Mouse (Mus musculus) MEL (cell line): Measurements from ENCODE around the gene Pi16. TPM values are rescaled to one million over a fixed set of nuclear protein-coding genes. Genes with fewer than 3 reads are reported as not detected.

Source experiments
- DNase-seq: peaks from one replicate; pipeline ENCODE4 v3.0.0; 2011; ENCODE audit warnings: low read depth, low spot score
- H3K27ac ChIP-seq: 2 replicates; pipeline ENCODE4 v1.5.1; 2012; ENCODE audit warnings: low read depth, mild to moderate bottlenecking, control low read depth, low read length, moderate library complexity; ENCODE audit not compliant: control insufficient read depth
- H3K27me3 ChIP-seq, 2 experiments: fragments of 150-350 bp in 1 of 2; sonication (generic) in 1 of 2; 2 replicates each; pipeline ENCODE4 v1.6.1; 2012; ENCODE audit warnings: low read length in 2 of 2, mild to moderate bottlenecking in 2 of 2, improper control_type of control experiment in 1 of 2, moderate library complexity in 1 of 2; ENCODE audit not compliant: insufficient read depth in 2 of 2, control insufficient read depth in 1 of 2
- H3K36me3 ChIP-seq, 2 experiments: 2 replicates each; pipeline ENCODE4 v1.6.1; 2012 to 2014; ENCODE audit warnings: low read length in 2 of 2, improper control_type of control experiment in 1 of 2, inconsistent platforms in 1 of 2, mild to moderate bottlenecking in 1 of 2; ENCODE audit not compliant: insufficient read depth in 2 of 2, control insufficient read depth in 1 of 2
- H3K4me1 ChIP-seq, 2 experiments: fragments of 150-350 bp in 1 of 2; sonication (generic) in 1 of 2; 2 replicates each; pipeline ENCODE4 v1.6.1; 2012; ENCODE audit warnings: low read length in 2 of 2, improper control_type of control experiment in 1 of 2, mild to moderate bottlenecking in 1 of 2; ENCODE audit not compliant: insufficient read depth in 2 of 2, control insufficient read depth in 1 of 2
- H3K4me3 ChIP-seq, 2 experiments: fragments of 150-350 bp in 1 of 2; sonication (generic) in 1 of 2; 2 replicates each; pipeline ENCODE4 v1.5.1; 2012; ENCODE audit warnings: low read depth in 2 of 2, low read length in 2 of 2, mild to moderate bottlenecking in 2 of 2, moderate library complexity in 2 of 2, control low read depth in 1 of 2, improper control_type of control experiment in 1 of 2; ENCODE audit not compliant: control insufficient read depth in 1 of 2, insufficient read depth in 1 of 2
- H3K79me2 ChIP-seq: 2 replicates; pipeline ENCODE4 v1.6.1; 2012; ENCODE audit warnings: mild to moderate bottlenecking, low read length, moderate library complexity; ENCODE audit not compliant: control insufficient read depth, poor library complexity, insufficient read depth
- H3K9ac ChIP-seq: 2 replicates; pipeline ENCODE4 v1.6.1; 2012; ENCODE audit warnings: low read depth, mild to moderate bottlenecking, control low read depth, low read length, moderate library complexity; ENCODE audit not compliant: control insufficient read depth, poor library complexity, severe bottlenecking
- H3K9me3 ChIP-seq: fragments of 150-350 bp; sonication (generic); replicated peaks from 2 replicates; pipeline ENCODE4 v1.6.1; 2012; ENCODE audit warnings: mild to moderate bottlenecking, low read length, improper control_type of control experiment, moderate library complexity; ENCODE audit not compliant: insufficient read depth
- CHD1 ChIP-seq: IDR thresholded peaks from 2 replicates; pipeline ENCODE4 v1.6.1; 2012; ENCODE audit warnings: low read depth, mild to moderate bottlenecking, inconsistent platforms, low read length, improper control_type of control experiment
- CTCF ChIP-seq, 3 experiments: IDR thresholded peaks in 2 of 3; conservative IDR thresholded peaks in 1 of 3; 2 replicates each; pipeline ENCODE4 v1.5.1; 2011 to 2012; ENCODE audit warnings: low read length in 3 of 3, low read depth in 2 of 3, mild to moderate bottlenecking in 2 of 3, improper control_type of control experiment in 1 of 3, inconsistent platforms in 1 of 3, mixed read lengths in 1 of 3, moderate library complexity in 1 of 3; ENCODE audit not compliant: control insufficient read depth in 1 of 3, insufficient read depth in 1 of 3, poor library complexity in 1 of 3, severe bottlenecking in 1 of 3
- E2F4 ChIP-seq: IDR thresholded peaks from 2 replicates; pipeline ENCODE4 v1.6.1; 2011; ENCODE audit warnings: low read depth, low read length, improper control_type of control experiment, borderline replicate concordance
- ELF1 ChIP-seq: IDR thresholded peaks from 2 replicates; pipeline ENCODE4 v1.6.1; 2014; ENCODE audit warnings: low read depth, mild to moderate bottlenecking, inconsistent platforms, low read length, improper control_type of control experiment, moderate library complexity
- EP300 ChIP-seq, 2 experiments: IDR thresholded peaks; 2 replicates each; pipeline ENCODE4 v1.6.1; 2011; ENCODE audit warnings: improper control_type of control experiment in 2 of 2, low read length in 2 of 2, low read depth in 1 of 2, mild to moderate bottlenecking in 1 of 2
- ETS1 ChIP-seq: IDR thresholded peaks from 2 replicates; pipeline ENCODE4 v1.6.1; 2012; ENCODE audit warnings: low read depth, mild to moderate bottlenecking, inconsistent platforms, low read length, improper control_type of control experiment, moderate library complexity
- GATA1 ChIP-seq: IDR thresholded peaks from 2 replicates; pipeline ENCODE4 v1.6.1; 2011; ENCODE audit warnings: low read depth, low read length, improper control_type of control experiment
- KAT2A ChIP-seq: conservative IDR thresholded peaks from 2 replicates; pipeline ENCODE4 v1.6.1; 2012; ENCODE audit warnings: low read depth, low read length, improper control_type of control experiment, inconsistent platforms
- MAX ChIP-seq: IDR thresholded peaks from 2 replicates; pipeline ENCODE4 v1.6.1; 2011; ENCODE audit warnings: low read length, improper control_type of control experiment
- MAZ ChIP-seq: IDR thresholded peaks from 2 replicates; pipeline ENCODE4 v1.6.1; 2012; ENCODE audit warnings: low read depth, mild to moderate bottlenecking, inconsistent platforms, low read length, improper control_type of control experiment
- MYC ChIP-seq: IDR thresholded peaks from 2 replicates; pipeline ENCODE4 v1.6.1; 2011; ENCODE audit warnings: low read depth, mild to moderate bottlenecking, low read length, improper control_type of control experiment, moderate library complexity
- NELFE ChIP-seq: IDR thresholded peaks from 2 replicates; pipeline ENCODE4 v1.6.1; 2011; ENCODE audit warnings: low read depth, low read length, improper control_type of control experiment
- NRF1 ChIP-seq: IDR thresholded peaks from 2 replicates; pipeline ENCODE4 v1.6.1; 2014; ENCODE audit warnings: low read depth, mild to moderate bottlenecking, inconsistent platforms, low read length, improper control_type of control experiment, moderate library complexity; ENCODE audit not compliant: poor library complexity, insufficient read depth, severe bottlenecking
- POLR2A ChIP-seq, 2 experiments: IDR thresholded peaks; 2 replicates each; pipeline ENCODE4 v1.6.1; 2011 to 2012; ENCODE audit warnings: low read length in 2 of 2, mild to moderate bottlenecking in 2 of 2, control low read depth in 1 of 2, improper control_type of control experiment in 1 of 2, low read depth in 1 of 2, moderate library complexity in 1 of 2; ENCODE audit not compliant: control insufficient read depth in 1 of 2, insufficient read depth in 1 of 2, poor library complexity in 1 of 2
- POLR2AphosphoS2 ChIP-seq: IDR thresholded peaks from 2 replicates; pipeline ENCODE4 v1.6.1; 2011; ENCODE audit warnings: low read length, improper control_type of control experiment
- POLR2AphosphoS5 ChIP-seq: IDR thresholded peaks from 2 replicates; pipeline ENCODE4 v1.6.1; 2012; ENCODE audit warnings: low read depth, borderline replicate concordance, mild to moderate bottlenecking, inconsistent platforms, low read length, moderate library complexity, mixed read lengths
- RCOR1 ChIP-seq: IDR thresholded peaks from 2 replicates; pipeline ENCODE4 v1.6.1; 2012; ENCODE audit warnings: low read depth, mild to moderate bottlenecking, inconsistent platforms, low read length, improper control_type of control experiment
- SIN3A ChIP-seq: IDR thresholded peaks from 2 replicates; pipeline ENCODE4 v1.6.1; 2012; ENCODE audit warnings: low read length, improper control_type of control experiment, inconsistent platforms
- TAL1 ChIP-seq: IDR thresholded peaks from 2 replicates; pipeline ENCODE4 v1.6.1; 2012; ENCODE audit warnings: mild to moderate bottlenecking, inconsistent platforms, low read length, moderate library complexity, mixed read lengths
- TBP ChIP-seq: IDR thresholded peaks from 2 replicates; pipeline ENCODE4 v1.8.0; 2011; ENCODE audit warnings: low read depth, low read length, improper control_type of control experiment
- TCF12 ChIP-seq: IDR thresholded peaks from 2 replicates; pipeline ENCODE4 v1.6.1; 2014; ENCODE audit warnings: low read depth, mild to moderate bottlenecking, inconsistent platforms, low read length, improper control_type of control experiment, moderate library complexity
- UBTF ChIP-seq: IDR thresholded peaks from 2 replicates; pipeline ENCODE4 v1.6.1; 2012; ENCODE audit warnings: low read depth, mild to moderate bottlenecking, inconsistent platforms, low read length, improper control_type of control experiment, moderate library complexity, borderline replicate concordance; ENCODE audit not compliant: insufficient read depth
- USF1 ChIP-seq: IDR thresholded peaks from 2 replicates; pipeline ENCODE4 v1.6.1; 2014; ENCODE audit warnings: low read depth, mild to moderate bottlenecking, inconsistent platforms, low read length, improper control_type of control experiment, moderate library complexity
- polyA plus RNA-seq, 2 experiments: library from polyadenylated mRNA; stranded (reverse) in 1 of 2; unstranded in 1 of 2; fragments of >175 nt in 1 of 2; fragments of >200 nt in 1 of 2; gene quantifications; 2 replicates each; pipeline versions ENCODE4 v1.2.1 to v1.2.4; 2012; ENCODE audit warnings: low replicate concordance in 2 of 2, low read depth in 1 of 2; ENCODE audit not compliant: insufficient read length in 2 of 2, insufficient read depth in 1 of 2, missing spikeins in 1 of 2
- total RNA-seq: library from RNA; depleted of rRNA; stranded (reverse); fragments of 300-350 nt; gene quantifications from 2 replicates; pipeline ENCODE4 v1.2.3, GENCODE M21; 2012

Pi16 gene
- total and polyA plus RNA-seq, 3 experiments, result 0.08 to 0.42 TPM; not detected in 1

DNA sequence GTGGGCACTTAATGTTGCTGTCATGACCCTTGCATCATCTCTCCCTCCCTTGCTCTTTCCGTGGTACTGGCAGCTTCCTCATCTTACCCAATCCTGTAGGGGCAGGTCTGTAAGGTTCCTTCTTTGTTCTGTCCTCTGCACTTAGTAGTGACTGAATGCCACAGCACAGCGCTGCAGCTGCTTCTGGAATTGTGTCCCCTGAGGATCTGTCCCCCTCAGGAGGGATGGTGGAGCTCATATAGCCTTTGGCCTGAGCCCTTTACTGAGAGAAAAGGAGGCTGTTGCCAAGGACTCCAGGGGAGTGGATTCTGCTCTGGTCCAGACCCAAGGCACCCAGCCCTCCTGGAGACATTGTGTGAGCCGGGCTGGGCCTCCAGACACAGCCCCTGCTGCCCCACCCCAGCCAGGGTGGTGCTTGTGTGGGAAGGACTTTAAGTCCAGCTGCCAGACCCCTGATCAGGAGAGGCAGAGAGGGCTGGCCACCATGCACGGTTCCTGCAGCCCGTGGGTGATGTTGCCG is 1.3 kb downstream of the Pi16 start:
- H3K36me3 ChIP-seq, result peaks cover 0 to 23% of the 10 kb centered on the region in 2 experiments; a peak in 2 of 4 replicates
- no peaks in the 10 kb centered on the region for H3K9me3 ChIP-seq
- peak overlapping the region; percentile 20; the same call in 1 of the 2 replicates for H3K9ac ChIP-seq
- H3K4me1 ChIP-seq, result peaks cover 7 to 32% of the 10 kb centered on the region in 2 experiments; a peak in 3 of 4 replicates
- DNase-seq, result peak; percentile 67
- H3K79me2 ChIP-seq, result no peaks in the 10 kb centered on the region
- no peaks in the 10 kb centered on the region for H3K27me3 ChIP-seq
- TF ChIP-seq ELF1, result peak; percentile 19; the same call in 1 of the 2 replicates
- no peak for TF ChIP-seq USF1
- no peak for TF ChIP-seq POLR2A (IDR thresholded peaks at IDR 0.05; ENCODE audit: control insufficient read depth in 1 of 2, insufficient read depth in 1 of 2, low read depth in 1 of 2, low read length in 2 of 2, poor library complexity in 1 of 2)
- no peak for TF ChIP-seq MAZ
- H3K4me3 ChIP-seq, result no peak overlapping the region; a peak in 1 of 4 replicates
- peak overlapping the region; percentile 5; the same call in 1 of the 2 replicates for H3K27ac ChIP-seq

- Histone ChIP-seq H3K36me3 (peaks cover 0 to 27% of the 10 kb centered on the region in 2 experiments; a peak in 2 of 4 replicates), H3K9me3 (no peaks in the 10 kb centered on the region), H3K4me3 (no peak overlapping the region; a peak in 1 of 4 replicates), H3K9ac (peak overlapping the region; percentile 15), H3K27me3 (no peaks in the 10 kb centered on the region), H3K4me1 (peaks cover 9 to 36% of the 10 kb centered on the region in 2 experiments; a peak in 3 of 4 replicates), H3K79me2 (no peaks in the 10 kb centered on the region), H3K27ac (peak overlapping the region; percentile 25)
- TF ChIP-seq POLR2AphosphoS5 (no peak), TCF12 (no peak), TAL1 (no peak), TBP (no peak)
- no peak for DNase-seq
Measured at GRCm38 (mm10) chr17:29319476-29319875, 2.0 kb downstream of the Pi16 start.

GRCm38 (mm10) chr17:29319881-29320639 is 2.6 kb downstream of the Pi16 start:
- no peaks in the 10 kb centered on the region for H3K79me2 ChIP-seq
- no peaks in the 10 kb centered on the region for H3K9me3 ChIP-seq
- H3K4me3 ChIP-seq, result no peak overlapping the region
- H3K9ac ChIP-seq, result no peak overlapping the region
- peak; percentile 60 for DNase-seq
- peak overlapping the region; percentile 25 for H3K27ac ChIP-seq
- TF ChIP-seq SIN3A (0 out of 2 replicates have a peak, but pooled peaks have one; percentile 24), POLR2AphosphoS2 (no peak), USF1 (no peak), MAZ (0 out of 2 replicates have a peak, but pooled peaks have one; percentile 40), TAL1 (peak; percentile 77), MAX (peak; percentile 26; the same call in 1 of the 2 replicates), GATA1 (peak; percentile 92), EP300 (IDR thresholded peaks at IDR 0.05; ENCODE audit: low read depth in 1 of 2, low read length in 2 of 2) (peak; percentile 80 to 85), E2F4 (no peak), ELF1 (no peak), TCF12 (peak; percentile 87), CTCF (IDR thresholded peaks at IDR 0.05 in 2 of 3, conservative IDR thresholded peaks at IDR 0.05 in 1 of 3; ENCODE audit: control insufficient read depth in 1 of 3, insufficient read depth in 1 of 3, low read depth in 2 of 3, low read length in 3 of 3, poor library complexity in 1 of 3, severe bottlenecking in 1 of 3) (no peak), KAT2A (no peak), RCOR1 (peak; percentile 93), CHD1 (no peak), NRF1 (no peak), NELFE (no peak), MYC (no peak), ETS1 (peak; percentile 47; the same call in 1 of the 2 replicates), UBTF (no peak)
- H3K27me3 ChIP-seq, result no peaks in the 10 kb centered on the region
- peaks cover 0 to 27% of the 10 kb centered on the region in 2 experiments; a peak in 2 of 4 replicates for H3K36me3 ChIP-seq
- peaks cover 9 to 36% of the 10 kb centered on the region in 2 experiments; a peak in 3 of 4 replicates for H3K4me1 ChIP-seq
